Mouse (Mus musculus): Measurements from ENCODE around the gene Gm26741.
"Not testable (repeated sequence)": the region's sequence is repeated elsewhere in the genome, so short reads cannot be mapped to it uniquely, and the experiment has no call there.

Gene Gm26741

GRCm38 (mm10) chr10:52358467-52358866 lies at the start of gene Gm26741:
TSS of gene Gm26741 (plus strand) at chr10:52358767.
- peaks cover 3% of the 10 kb centered on the region; the same call in 1 of the 2 replicates for H3K36me3 ChIP-seq (ENCODE audit: control insufficient read depth, insufficient read depth, low read length, poor library complexity, severe bottlenecking)
- DNase-seq (ENCODE audit: low read depth, low spot score): no peak
- H3K27me3 ChIP-seq (ENCODE audit: control insufficient read depth, insufficient read depth, low read length, poor library complexity, severe bottlenecking): no peaks in the 10 kb centered on the region; the same call in 1 of the 2 replicates

GRCm38 (mm10) chr10:52309196-52309595 lies 49.4 kb upstream of the Gm26741 start:
- H3K27me3 ChIP-seq (ENCODE audit: control insufficient read depth, insufficient read depth, low read length, poor library complexity, severe bottlenecking): no peaks in the 10 kb centered on the region; the same call in 1 of the 2 replicates
- no peaks in the 10 kb centered on the region for H3K36me3 ChIP-seq (ENCODE audit: control insufficient read depth, insufficient read depth, low read length, poor library complexity, severe bottlenecking)
- DNase-seq (ENCODE audit: low read depth, low spot score): no peak

GRCm38 (mm10) chr10:52319506-52320286 lies 38.9 kb upstream of the Gm26741 start:
- no peaks in the 10 kb centered on the region for H3K27me3 ChIP-seq (ENCODE audit: control insufficient read depth, insufficient read depth, low read length, poor library complexity, severe bottlenecking)
- no peaks in the 10 kb centered on the region for H3K36me3 ChIP-seq (ENCODE audit: control insufficient read depth, insufficient read depth, low read length, poor library complexity, severe bottlenecking)
- DNase-seq (ENCODE audit: low read depth, low spot score): no peak

DNA sequence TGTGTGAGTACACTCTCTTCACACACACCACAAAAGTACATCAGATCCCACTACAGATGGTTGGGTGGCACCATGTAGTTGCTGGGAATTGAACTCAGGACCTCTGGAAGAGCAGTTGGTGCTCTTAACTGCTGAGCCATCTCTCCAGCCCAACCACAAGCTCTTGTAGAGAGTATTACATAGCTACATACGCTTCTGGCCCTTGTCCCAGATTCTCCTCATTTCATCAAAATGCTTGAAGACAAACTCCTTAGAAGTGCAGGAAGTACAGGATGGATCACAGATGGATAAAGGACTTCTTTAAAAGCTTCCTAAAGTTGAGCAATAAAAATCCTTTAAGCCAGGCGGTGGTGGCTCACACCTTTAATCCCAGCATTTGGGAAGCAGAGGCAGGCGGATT lies 36.6 kb upstream of the Gm26741 start:
- Histone ChIP-seq H3K27me3 (ENCODE audit: control insufficient read depth, insufficient read depth, low read length, poor library complexity, severe bottlenecking) (no peaks in the 10 kb centered on the region), H3K36me3 (ENCODE audit: control insufficient read depth, insufficient read depth, low read length, poor library complexity, severe bottlenecking) (no peaks in the 10 kb centered on the region)
- no peak for DNase-seq (ENCODE audit: low read depth, low spot score)

DNA sequence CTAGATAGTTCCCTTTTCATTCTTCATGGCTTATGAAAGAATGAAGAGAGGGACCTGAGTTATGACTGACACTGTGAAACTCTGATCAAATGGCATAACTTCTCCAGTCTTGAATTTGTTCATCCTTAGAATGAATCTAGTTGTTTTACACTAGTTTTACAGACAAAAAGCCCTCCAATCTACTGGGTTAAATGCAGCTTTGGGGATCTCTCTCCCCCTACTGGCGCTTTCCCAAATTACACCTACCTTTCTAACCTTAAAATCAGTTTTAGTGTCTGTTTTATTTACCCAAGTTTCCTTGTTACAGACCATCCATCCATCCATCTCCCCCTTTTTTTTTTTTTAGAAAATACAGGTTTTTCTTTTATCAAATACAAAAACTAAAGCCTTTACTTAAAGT lies 27.6 kb upstream of the Gm26741 start:
- no peaks in the 10 kb centered on the region for H3K36me3 ChIP-seq (ENCODE audit: control insufficient read depth, insufficient read depth, low read length, poor library complexity, severe bottlenecking)
- peak; percentile 58 for DNase-seq (ENCODE audit: low read depth, low spot score)

DNA sequence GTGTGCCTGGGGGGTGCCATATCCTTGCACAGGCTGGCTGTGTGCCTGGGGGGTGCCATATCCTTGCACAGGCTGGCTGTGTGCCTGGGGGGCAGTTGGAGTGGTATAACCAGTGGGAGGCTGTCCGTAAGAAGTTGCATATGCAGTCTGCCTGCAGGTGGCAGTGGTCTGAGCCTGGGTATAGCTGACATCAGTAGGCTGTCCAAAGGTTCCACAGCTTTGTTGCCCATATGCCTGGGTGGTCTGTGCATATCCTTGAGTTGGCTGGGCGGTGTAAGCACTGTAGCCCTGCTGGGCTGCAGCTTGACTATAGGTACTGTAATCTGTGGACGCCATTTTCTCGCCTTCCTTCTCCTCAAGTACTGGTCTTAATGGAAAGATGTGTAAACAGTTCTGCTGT lies 15.2 kb upstream of the Gm26741 start:
- peak; percentile 43 for DNase-seq (ENCODE audit: low read depth, low spot score)
- H3K36me3 ChIP-seq (ENCODE audit: control insufficient read depth, insufficient read depth, low read length, poor library complexity, severe bottlenecking): peaks cover 18% of the 10 kb centered on the region
- not testable (repeated sequence) for H3K27me3 ChIP-seq (ENCODE audit: control insufficient read depth, insufficient read depth, low read length, poor library complexity, severe bottlenecking)

More for the DNA sequence above, 27.6 kb upstream of the Gm26741 start:
- no peaks in the 10 kb centered on the region for H3K27me3 ChIP-seq (ENCODE audit: control insufficient read depth, insufficient read depth, low read length, poor library complexity, severe bottlenecking)

DNA sequence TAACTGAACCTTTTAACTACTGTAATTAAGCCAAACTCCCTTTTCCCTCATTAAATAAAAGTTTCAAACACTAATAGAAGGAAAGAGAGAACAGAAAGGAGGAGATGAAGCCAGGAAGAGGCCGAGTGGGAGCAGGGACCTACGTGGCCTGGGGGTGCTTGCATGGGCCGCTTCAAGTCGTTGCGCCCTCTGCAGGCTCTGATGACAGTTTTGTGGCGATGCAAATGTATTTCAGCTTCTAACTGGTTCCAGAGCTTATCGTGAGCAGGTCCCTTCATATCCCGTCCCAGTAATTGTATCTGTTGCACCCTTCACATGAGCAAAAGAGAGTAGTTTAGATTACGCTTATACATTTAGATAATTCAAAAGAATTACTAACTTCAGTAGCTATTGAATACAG lies 5.4 kb upstream of the Gm26741 start:
- Histone ChIP-seq H3K36me3 (ENCODE audit: control insufficient read depth, insufficient read depth, low read length, poor library complexity, severe bottlenecking) (peaks cover 18% of the 10 kb centered on the region), H3K27me3 (ENCODE audit: control insufficient read depth, insufficient read depth, low read length, poor library complexity, severe bottlenecking) (no peaks in the 10 kb centered on the region)
- DNase-seq (ENCODE audit: low read depth, low spot score): no peak

GRCm38 (mm10) chr10:52360241-52360735 lies 1.7 kb downstream of the Gm26741 start:
- Histone ChIP-seq H3K27me3 (ENCODE audit: control insufficient read depth, insufficient read depth, low read length, poor library complexity, severe bottlenecking) (no peaks in the 10 kb centered on the region; the same call in 1 of the 2 replicates), H3K36me3 (ENCODE audit: control insufficient read depth, insufficient read depth, low read length, poor library complexity, severe bottlenecking) (peaks cover 3% of the 10 kb centered on the region; the same call in 1 of the 2 replicates)
- DNase-seq (ENCODE audit: low read depth, low spot score): no peak

- DNase-seq (ENCODE audit: low read depth, low spot score): no peak
- Histone ChIP-seq H3K27me3 (ENCODE audit: control insufficient read depth, insufficient read depth, low read length, poor library complexity, severe bottlenecking) (no peaks in the 10 kb centered on the region; the same call in 1 of the 2 replicates), H3K36me3 (ENCODE audit: control insufficient read depth, insufficient read depth, low read length, poor library complexity, severe bottlenecking) (peaks cover 3% of the 10 kb centered on the region; the same call in 1 of the 2 replicates)
Measured at GRCm38 (mm10) chr10:52360862-52361609, 2.5 kb downstream of the Gm26741 start.

DNA sequence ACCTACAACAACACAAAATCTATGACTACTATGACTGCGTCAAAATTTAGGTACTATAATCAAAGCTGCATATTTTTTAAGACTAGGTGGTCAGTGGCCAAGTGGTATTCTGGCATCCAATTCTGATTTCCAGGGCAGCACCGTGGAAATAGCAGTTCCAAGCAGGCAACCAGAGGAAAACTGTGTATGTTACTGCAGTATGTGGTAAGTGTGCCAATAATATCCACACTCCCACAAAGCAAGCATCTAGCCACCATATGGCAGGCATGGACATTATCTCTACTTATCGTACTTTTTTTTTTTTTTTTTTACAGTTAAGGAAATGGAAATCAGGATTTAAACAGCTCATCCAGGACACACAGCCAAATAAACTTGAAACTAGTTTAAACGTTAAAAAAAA lies 9.8 kb downstream of the Gm26741 start:
- H3K27me3 ChIP-seq (ENCODE audit: control insufficient read depth, insufficient read depth, low read length, poor library complexity, severe bottlenecking): no peaks in the 10 kb centered on the region

GRCm38 (mm10) chr10:52373834-52374233 lies 15.3 kb downstream of the Gm26741 start:
- no peaks in the 10 kb centered on the region for H3K36me3 ChIP-seq (ENCODE audit: control insufficient read depth, insufficient read depth, low read length, poor library complexity, severe bottlenecking)
- no peaks in the 10 kb centered on the region for H3K27me3 ChIP-seq (ENCODE audit: control insufficient read depth, insufficient read depth, low read length, poor library complexity, severe bottlenecking)
- DNase-seq (ENCODE audit: low read depth, low spot score): peak; percentile 90

More for the DNA sequence above, 9.8 kb downstream of the Gm26741 start:
- DNase-seq (ENCODE audit: low read depth, low spot score): no peak
- H3K36me3 ChIP-seq (ENCODE audit: control insufficient read depth, insufficient read depth, low read length, poor library complexity, severe bottlenecking): no peaks in the 10 kb centered on the region

DNA sequence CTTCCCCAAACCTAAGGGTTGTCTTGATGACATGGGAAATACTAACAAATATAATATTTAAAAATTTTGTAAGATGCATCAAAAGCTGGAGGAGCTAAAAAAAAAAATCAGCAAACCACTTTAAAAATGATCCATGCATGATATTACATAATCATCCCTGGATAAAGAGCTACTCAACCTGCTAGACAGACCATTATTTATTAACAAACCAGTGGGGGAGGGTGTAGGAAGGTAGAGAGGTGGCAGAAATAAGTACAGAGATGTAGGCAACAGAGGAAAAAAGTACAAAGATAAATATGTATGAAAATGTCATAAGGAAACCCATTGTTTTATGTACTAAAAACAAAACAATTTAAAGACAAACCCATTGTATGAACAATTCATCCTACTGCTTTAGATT lies 16.1 kb downstream of the Gm26741 start:
- H3K27me3 ChIP-seq (ENCODE audit: control insufficient read depth, insufficient read depth, low read length, poor library complexity, severe bottlenecking): no peaks in the 10 kb centered on the region
- DNase-seq (ENCODE audit: low read depth, low spot score): no peak
- H3K36me3 ChIP-seq (ENCODE audit: control insufficient read depth, insufficient read depth, low read length, poor library complexity, severe bottlenecking): no peaks in the 10 kb centered on the region

- no peaks in the 10 kb centered on the region for H3K27me3 ChIP-seq (ENCODE audit: control insufficient read depth, insufficient read depth, low read length, poor library complexity, severe bottlenecking)
- H3K36me3 ChIP-seq (ENCODE audit: control insufficient read depth, insufficient read depth, low read length, poor library complexity, severe bottlenecking): no peaks in the 10 kb centered on the region
- peak; percentile 67 for DNase-seq (ENCODE audit: low read depth, low spot score)
Measured at GRCm38 (mm10) chr10:52376422-52376821, 17.9 kb downstream of the Gm26741 start.

- no peaks in the 10 kb centered on the region for H3K36me3 ChIP-seq (ENCODE audit: control insufficient read depth, insufficient read depth, low read length, poor library complexity, severe bottlenecking)
- no peaks in the 10 kb centered on the region for H3K27me3 ChIP-seq (ENCODE audit: control insufficient read depth, insufficient read depth, low read length, poor library complexity, severe bottlenecking)
- DNase-seq (ENCODE audit: low read depth, low spot score): no peak
Measured at GRCm38 (mm10) chr10:52377813-52378212, 19.2 kb downstream of the Gm26741 start.

GRCm38 (mm10) chr10:52381321-52381801 lies 22.8 kb downstream of the Gm26741 start:
- peak; percentile 24 for DNase-seq (ENCODE audit: low read depth, low spot score)
- no peaks in the 10 kb centered on the region for H3K36me3 ChIP-seq (ENCODE audit: control insufficient read depth, insufficient read depth, low read length, poor library complexity, severe bottlenecking)
- no peaks in the 10 kb centered on the region for H3K27me3 ChIP-seq (ENCODE audit: control insufficient read depth, insufficient read depth, low read length, poor library complexity, severe bottlenecking)

Data from splenic B cell, adult 2 months (primary cell).